Mouse (Mus musculus) CH12.LX (cell line): ENCODE data around the gene Zfp580. TPM values are rescaled to one million over a fixed set of nuclear protein-coding genes. Genes with fewer than 3 reads are reported as not detected.

ENCODE experiments used
- DNase-seq: peaks from one replicate; pipeline ENCODE4 v3.0.0-alpha.2; 2013; ENCODE audit errors: extremely low read depth
- H3K27ac ChIP-seq: 2 replicates; pipeline ENCODE4 v1.5.1; 2012; ENCODE audit warnings: low read depth, mild to moderate bottlenecking, control low read depth, moderate library complexity; ENCODE audit not compliant: insufficient read depth
- H3K27me3 ChIP-seq: replicated peaks from 2 replicates; pipeline ENCODE3; 2012; ENCODE audit warnings: inconsistent platforms
- H3K36me3 ChIP-seq, 2 experiments: replicated peaks in 1 of 2; 2 replicates each; pipeline versions ENCODE3 to v1.6.1; 2012; ENCODE audit warnings: inconsistent platforms in 1 of 2, low read length in 1 of 2, mild to moderate bottlenecking in 1 of 2, mixed read lengths in 1 of 2, moderate library complexity in 1 of 2; ENCODE audit not compliant: control insufficient read depth in 1 of 2, insufficient read depth in 1 of 2
- H3K4me1 ChIP-seq, 2 experiments: 2 replicates each; pipeline ENCODE4 v1.6.1; 2012; ENCODE audit warnings: inconsistent platforms in 1 of 2, moderate library complexity in 1 of 2; ENCODE audit not compliant: insufficient read depth in 2 of 2, control insufficient read depth in 1 of 2
- H3K4me2 ChIP-seq: 2 replicates; pipeline ENCODE4 v1.6.1; 2012; ENCODE audit warnings: low read depth, mild to moderate bottlenecking, control low read depth; ENCODE audit not compliant: poor library complexity, insufficient read depth, severe bottlenecking
- H3K4me3 ChIP-seq, 3 experiments: fragments of 150-350 bp in 1 of 3; sonication (generic) in 1 of 3; replicated peaks in 1 of 3; 2 replicates each; pipeline versions ENCODE3 to v1.5.1; 2011 to 2012; ENCODE audit warnings: low read depth in 2 of 3, low read length in 2 of 3, mild to moderate bottlenecking in 2 of 3, moderate library complexity in 2 of 3, control low read depth in 1 of 3, improper control_type of control experiment in 1 of 3, inconsistent platforms in 1 of 3, mixed read lengths in 1 of 3; ENCODE audit not compliant: poor library complexity in 1 of 3
- H3K79me2 ChIP-seq: replicated peaks from 2 replicates; pipeline ENCODE4 v1.6.1; 2012; ENCODE audit warnings: mild to moderate bottlenecking, moderate library complexity; ENCODE audit not compliant: control insufficient read depth, poor library complexity, insufficient read depth, severe bottlenecking; ENCODE audit errors: extremely low read depth
- H3K9ac ChIP-seq: 2 replicates; pipeline ENCODE4 v1.6.1; 2012; ENCODE audit warnings: low read depth, mild to moderate bottlenecking, control low read depth, moderate library complexity; ENCODE audit not compliant: insufficient read depth
- H3K9me3 ChIP-seq: replicated peaks from 2 replicates; pipeline ENCODE3; 2012; ENCODE audit warnings: low read length, inconsistent platforms, mixed read lengths
- BHLHE40 ChIP-seq: IDR thresholded peaks from 2 replicates; pipeline ENCODE4 v1.6.1; 2011; ENCODE audit warnings: mild to moderate bottlenecking, low read depth, low read length, improper control_type of control experiment
- CHD1 ChIP-seq: IDR thresholded peaks from 2 replicates; pipeline ENCODE4 v1.6.1; 2012; ENCODE audit warnings: low read depth, low read length, improper control_type of control experiment, inconsistent platforms
- CHD2 ChIP-seq: IDR thresholded peaks from 2 replicates; pipeline ENCODE4 v1.6.1; 2011; ENCODE audit warnings: low read length, improper control_type of control experiment
- CTCF ChIP-seq, 2 experiments: IDR thresholded peaks in 1 of 2; conservative IDR thresholded peaks in 1 of 2; 2 replicates each; pipeline ENCODE4 v1.5.1; 2011 to 2012; ENCODE audit warnings: low read depth in 2 of 2, low read length in 2 of 2, improper control_type of control experiment in 1 of 2, inconsistent platforms in 1 of 2, mild to moderate bottlenecking in 1 of 2, moderate library complexity in 1 of 2
- E2F4 ChIP-seq: IDR thresholded peaks from 2 replicates; pipeline ENCODE4 v1.6.1; 2011; ENCODE audit warnings: low read depth, low read length, improper control_type of control experiment; ENCODE audit not compliant: insufficient replicate concordance
- ELF1 ChIP-seq: IDR thresholded peaks from 2 replicates; pipeline ENCODE4 v1.6.1; 2014; ENCODE audit warnings: low read depth, mild to moderate bottlenecking, inconsistent platforms, low read length, improper control_type of control experiment
- EP300 ChIP-seq: IDR thresholded peaks from 2 replicates; pipeline ENCODE4 v1.6.1; 2011; ENCODE audit warnings: low read length, improper control_type of control experiment
- ETS1 ChIP-seq: conservative IDR thresholded peaks from 2 replicates; pipeline ENCODE4 v1.6.1; 2012; ENCODE audit warnings: low read depth, mild to moderate bottlenecking, inconsistent platforms, low read length, improper control_type of control experiment, moderate library complexity
- GABPA ChIP-seq: IDR thresholded peaks from 2 replicates; pipeline ENCODE4 v1.6.1; 2012; ENCODE audit warnings: low read depth, low read length, improper control_type of control experiment, inconsistent platforms; ENCODE audit not compliant: insufficient replicate concordance
- HCFC1 ChIP-seq: IDR thresholded peaks from 2 replicates; pipeline ENCODE4 v1.6.1; 2012; ENCODE audit warnings: low read depth, mild to moderate bottlenecking, inconsistent platforms, low read length, improper control_type of control experiment
- JUN ChIP-seq: IDR thresholded peaks from 2 replicates; pipeline ENCODE4 v1.6.1; 2011; ENCODE audit warnings: low read depth, mild to moderate bottlenecking, low read length, improper control_type of control experiment, moderate library complexity; ENCODE audit not compliant: insufficient read depth
- JUND ChIP-seq: conservative IDR thresholded peaks from 2 replicates; pipeline ENCODE4 v1.6.1; 2011; ENCODE audit warnings: low read depth, low read length, improper control_type of control experiment
- MAFK ChIP-seq: IDR thresholded peaks from 2 replicates; pipeline ENCODE4 v1.6.1; 2011; ENCODE audit warnings: low read length, improper control_type of control experiment; ENCODE audit not compliant: insufficient replicate concordance
- MAZ ChIP-seq: IDR thresholded peaks from 2 replicates; pipeline ENCODE4 v1.6.1; 2012; ENCODE audit warnings: low read depth, mild to moderate bottlenecking, inconsistent platforms, low read length, improper control_type of control experiment, moderate library complexity
- MEF2A ChIP-seq: IDR thresholded peaks from 2 replicates; pipeline ENCODE4 v1.6.1; 2014; ENCODE audit warnings: low read depth, mild to moderate bottlenecking, inconsistent platforms, low read length, improper control_type of control experiment, borderline replicate concordance
- MXI1 ChIP-seq: IDR thresholded peaks from 2 replicates; pipeline ENCODE4 v1.6.1; 2011; ENCODE audit warnings: mild to moderate bottlenecking, low read depth, low read length, improper control_type of control experiment
- NELFE ChIP-seq: IDR thresholded peaks from 2 replicates; pipeline ENCODE4 v1.6.1; 2011; ENCODE audit warnings: low read depth, low read length, improper control_type of control experiment
- NRF1 ChIP-seq: IDR thresholded peaks from 2 replicates; pipeline ENCODE4 v1.6.1; 2014; ENCODE audit warnings: low read depth, mild to moderate bottlenecking, inconsistent platforms, low read length, improper control_type of control experiment, moderate library complexity
- POLR2A ChIP-seq: IDR thresholded peaks from 2 replicates; pipeline ENCODE4 v1.6.1; 2011; ENCODE audit warnings: low read depth, mild to moderate bottlenecking, improper control_type of control experiment, low read length
- SMC3 ChIP-seq: IDR thresholded peaks from 2 replicates; pipeline ENCODE4 v1.6.1; 2011; ENCODE audit warnings: low read depth, low read length, improper control_type of control experiment
- TCF12 ChIP-seq: IDR thresholded peaks from 2 replicates; pipeline ENCODE4 v1.6.1; 2014; ENCODE audit warnings: low read depth, mild to moderate bottlenecking, inconsistent platforms, low read length, improper control_type of control experiment
- USF1 ChIP-seq: IDR thresholded peaks from 2 replicates; pipeline ENCODE4 v1.6.1; 2014; ENCODE audit warnings: low read depth, mild to moderate bottlenecking, inconsistent platforms, low read length, improper control_type of control experiment
- dilution Hi-C: fragments of 300-500 bp; cut with MboI; formaldehyde crosslinking; loops from 2 replicates; pipeline ENCODE4 v1.14.3; 2020; ENCODE audit warnings: low sequenced_read_pairs; ENCODE audit not compliant: extremely low pct_unique_long_range_greater_than_20kb, extremely low pct_ligation_motif_present
- in situ Hi-C: fragments of 300-500 bp; cut with MboI; formaldehyde crosslinking; loops from 3 replicates; pipeline ENCODE4 v1.14.3; 2019; ENCODE audit warnings: low sequenced_read_pairs, low pct_ligation_motif_present, low pct_unique_long_range_greater_than_20kb, mixed read lengths
- polyA plus RNA-seq: library from polyadenylated mRNA; unstranded; fragments of >175 nt; gene quantifications from 2 replicates; pipeline ENCODE4 v1.2.1, GENCODE M21; 2012; ENCODE audit warnings: low read depth; ENCODE audit not compliant: insufficient read length
- total RNA-seq, 2 experiments: library from RNA; depleted of rRNA; stranded (reverse); fragments of 300-350 nt in 1 of 2; fragments of >200 nt in 1 of 2; gene quantifications; 2 replicates each; pipeline ENCODE4 v1.2.3; 2012 to 2014

The Zfp580 gene
- total and polyA plus RNA-seq, 3 experiments: 1.2 to 15.6 (median 2.6) TPM

DNA sequence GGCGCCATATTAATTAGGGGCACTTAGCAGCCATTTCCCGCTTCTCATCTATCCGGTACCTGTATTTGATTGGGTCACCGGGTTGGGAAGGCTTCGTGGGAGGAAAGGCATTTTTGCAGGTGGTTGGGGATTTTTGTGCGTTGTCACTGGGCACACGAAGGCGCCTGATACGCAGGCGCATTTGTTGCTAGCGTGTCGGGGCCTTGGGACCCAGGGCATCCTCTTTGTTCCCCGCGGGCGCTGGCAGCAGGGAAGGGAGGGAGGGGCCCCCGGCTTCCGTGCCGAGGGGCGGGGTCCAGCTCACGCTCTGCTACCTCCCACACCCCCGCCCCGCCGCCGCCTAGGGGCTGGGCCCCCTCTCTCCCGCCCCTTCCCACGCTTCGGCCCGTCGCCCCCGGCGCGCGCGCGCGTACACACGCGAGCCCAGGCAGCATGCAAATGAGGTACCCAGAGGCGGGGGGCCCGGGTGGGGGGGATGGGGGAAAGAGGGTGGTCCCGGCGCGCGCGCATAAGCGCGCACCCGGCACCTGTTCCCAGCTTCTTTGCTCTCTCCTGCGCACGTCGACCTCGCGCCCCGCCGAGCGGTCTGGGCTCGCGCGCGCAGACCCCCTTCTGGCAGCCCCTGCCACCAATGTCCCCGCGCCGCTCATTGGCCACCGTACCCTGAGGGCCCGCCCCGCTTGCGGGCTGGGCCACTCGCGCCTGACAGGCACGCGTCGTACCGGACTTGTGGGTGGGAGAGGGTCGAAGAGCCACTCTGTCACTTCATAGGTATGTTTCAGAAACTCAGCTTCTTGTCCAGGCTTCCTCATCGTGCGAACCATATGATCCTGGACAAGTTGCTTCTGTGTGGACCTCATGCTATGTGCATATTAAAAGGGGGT lies 36.0 kb upstream of the Zfp580 start, which contains the start of gene Gm44973 (continued):
- no peak for TF ChIP-seq GABPA

- Histone ChIP-seq H3K27me3 (no peaks in the 10 kb centered on the region), H3K4me1 (peaks cover 4 to 37% of the 10 kb centered on the region in 2 experiments), H3K9me3 (peaks cover 6% of the 10 kb centered on the region), H3K79me2 (peaks cover 12% of the 10 kb centered on the region), H3K36me3 (peaks cover 23 to 32% of the 10 kb centered on the region in 2 experiments), H3K4me3 (peak overlapping the region; percentile 44 to 73 (median 61)), H3K9ac (peak overlapping the region; percentile 81), H3K27ac (peak overlapping the region; percentile 90), H3K4me2 (peak overlapping the region; percentile 74)
- TF ChIP-seq JUN (no peak), NRF1 (no peak), EP300 (no peak), POLR2A (no peak), CHD1 (no peak), MAFK (no peak), TCF12 (no peak), MEF2A (no peak), ETS1 (no peak), MXI1 (no peak), HCFC1 (no peak), ELF1 (no peak), JUND (no peak), USF1 (no peak), MAZ (no peak), E2F4 (no peak)
- in situ Hi-C loops: no loop called here
- no peak for DNase-seq
- dilution Hi-C loops: no loop called here
Measured at GRCm38 (mm10) chr7:5016057-5016456, 35.3 kb upstream of the Zfp580 start.

DNA sequence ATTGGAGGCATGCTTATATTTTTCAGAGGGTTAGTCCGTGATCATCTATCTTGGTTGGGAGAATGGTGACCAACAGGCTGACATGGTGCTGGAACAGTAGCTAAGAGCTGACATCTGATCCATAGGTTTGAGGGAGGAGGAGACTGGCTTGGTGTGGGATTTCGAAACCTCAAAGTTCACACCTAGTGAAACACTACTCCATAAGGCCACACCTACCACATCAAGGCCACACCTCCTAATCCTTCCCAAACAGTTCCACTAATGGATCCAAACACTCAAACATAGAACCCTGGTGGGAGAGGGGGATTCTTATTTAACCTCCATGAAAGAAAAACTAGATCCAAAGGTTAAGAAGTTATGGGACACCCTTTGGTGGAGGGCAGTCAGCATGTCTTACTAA lies 34.4 kb upstream of the Zfp580 start:
- H3K9me3 ChIP-seq: peaks cover 6% of the 10 kb centered on the region

More for the DNA sequence above, 34.4 kb upstream of the Zfp580 start:
- Histone ChIP-seq H3K4me3 (no peak overlapping the region), H3K27ac (no peak overlapping the region), H3K27me3 (no peaks in the 10 kb centered on the region), H3K4me1 (peaks cover 4 to 37% of the 10 kb centered on the region in 2 experiments), H3K4me2 (no peak overlapping the region), H3K79me2 (peaks cover 17% of the 10 kb centered on the region), H3K36me3 (peaks cover 16 to 28% of the 10 kb centered on the region in 2 experiments), H3K9ac (no peak overlapping the region)
- no peak for TF ChIP-seq CTCF (conservative IDR thresholded peaks at IDR 0.05 in 1 of 2, IDR thresholded peaks at IDR 0.05 in 1 of 2; ENCODE audit: low read depth in 2 of 2, low read length in 2 of 2)
- TF ChIP-seq CHD2: no peak
- no peak for TF ChIP-seq CHD1
- no peak for TF ChIP-seq NELFE
- no peak for TF ChIP-seq BHLHE40
- no peak for TF ChIP-seq SMC3
- TF ChIP-seq POLR2A: no peak
- TF ChIP-seq MAZ: no peak
- TF ChIP-seq JUN: no peak
- dilution Hi-C loops (no loop called here), in situ Hi-C loops (no loop called here)
- DNase-seq: no peak
